Mouse (Mus musculus): Measurements from ENCODE around the gene Chek2.
"Not testable (repeated sequence)": the region's sequence is repeated elsewhere in the genome, so short reads cannot be mapped to it uniquely, and the experiment has no call there.

The Chek2 gene

GRCm38 (mm10) chr5:110840465-110840864, 686 bp downstream of the Chek2 start:
- DNase-seq, result peak; percentile 46 to 58

GRCm38 (mm10) chr5:110841046-110841862, 1.5 kb downstream of the Chek2 start:
- no peak for DNase-seq

- no peak for DNase-seq
These were observed 13.2 kb downstream of the Chek2 start for GRCm38 (mm10) chr5:110852990-110853389.

GRCm38 (mm10) chr5:110857091-110857490, 17.3 kb downstream of the Chek2 start:
- no peak for DNase-seq

DNA sequence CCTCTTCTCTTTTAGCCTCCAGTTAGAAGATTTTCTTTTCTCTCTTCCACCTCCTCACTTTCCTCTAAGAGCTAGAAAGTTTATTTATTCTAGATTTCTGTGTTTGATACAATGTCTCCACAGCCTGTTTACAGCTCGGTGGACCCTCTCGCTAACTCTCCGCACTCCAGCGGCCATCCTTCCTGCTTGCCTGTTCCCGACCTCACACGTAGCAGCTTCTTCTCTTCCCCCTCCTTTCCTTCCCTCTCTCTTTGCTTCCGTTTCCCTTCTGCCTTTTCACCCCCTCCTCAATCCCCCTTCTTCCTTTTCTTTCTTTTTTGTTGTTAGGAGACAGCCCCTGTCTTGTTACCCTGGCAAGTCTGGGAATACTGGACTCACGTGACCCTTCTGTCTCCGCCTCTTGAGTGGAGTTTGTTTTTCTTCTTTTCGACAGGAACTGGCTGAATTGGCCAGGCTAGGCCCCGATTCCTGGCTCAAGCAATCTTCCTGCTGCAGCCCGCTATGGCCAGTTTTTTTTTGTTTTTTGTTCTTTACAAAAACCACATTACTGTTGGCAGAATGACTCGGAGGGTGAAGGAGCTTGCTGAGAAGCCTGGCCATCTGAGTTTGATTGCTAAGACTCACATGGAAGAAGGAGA, 19.4 kb downstream of the Chek2 start:
- DNase-seq, result peak; percentile 68 to 77

- no peak for DNase-seq
These were observed 20.7 kb downstream of the Chek2 start for GRCm38 (mm10) chr5:110860445-110860844.

- no peak for DNase-seq
These were observed 28.7 kb downstream of the Chek2 start for GRCm38 (mm10) chr5:110868460-110868859.

- DNase-seq, result peak in 1 of 2 experiments; percentile 16
These were observed 29.5 kb downstream of the Chek2 start for GRCm38 (mm10) chr5:110869242-110869669.

DNA sequence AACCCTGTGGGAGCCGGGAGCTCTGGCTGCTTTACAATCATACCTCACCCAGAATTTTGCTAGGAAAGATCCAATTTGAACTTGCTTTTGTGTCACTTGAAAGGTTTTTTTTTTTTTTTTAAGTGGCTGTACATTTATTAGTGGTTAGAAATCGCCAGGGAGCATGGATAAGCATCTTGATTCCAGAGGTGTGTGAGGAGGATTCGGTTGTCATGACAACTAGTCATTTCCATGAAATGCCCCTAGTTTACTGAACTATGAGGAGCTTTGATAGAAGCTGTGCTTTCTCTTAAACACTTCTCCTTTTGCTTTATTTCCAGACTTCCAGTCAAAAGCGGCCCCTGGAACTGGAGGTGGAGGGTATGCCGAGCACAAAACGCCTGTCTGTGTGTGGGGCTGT, 33.4 kb downstream of the Chek2 start:
- DNase-seq, result no peak

- DNase-seq, result no peak
These were observed 34.9 kb downstream of the Chek2 start for GRCm38 (mm10) chr5:110874711-110875110.

GRCm38 (mm10) chr5:110875286-110875685, 35.5 kb downstream of the Chek2 start:
- no peak for DNase-seq

- DNase-seq, result no peak
These were observed 38.1 kb downstream of the Chek2 start for GRCm38 (mm10) chr5:110877666-110878505.

DNA sequence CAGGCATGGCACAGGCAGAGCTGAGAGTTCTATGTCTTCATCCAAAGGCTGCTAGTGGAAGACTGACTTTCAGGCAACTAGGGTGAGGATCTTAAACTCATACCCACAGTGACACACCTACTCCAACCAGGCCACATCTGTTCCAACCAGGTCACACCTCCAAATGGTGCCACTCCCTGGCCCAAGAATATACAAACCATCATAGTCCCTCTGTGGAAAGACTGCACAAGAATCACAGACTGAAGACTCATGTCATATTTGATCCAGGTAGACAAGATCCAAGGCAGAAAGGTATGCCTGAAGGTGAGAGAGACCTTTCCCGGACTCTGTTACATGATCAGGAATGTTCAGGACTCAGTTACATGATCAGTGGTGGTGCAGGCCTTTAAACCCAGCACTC, 38.7 kb downstream of the Chek2 start:
- DNase-seq, result not testable (repeated sequence)

GRCm38 (mm10) chr5:110879042-110879441, 39.3 kb downstream of the Chek2 start:
- DNase-seq, result no peak

GRCm38 (mm10) chr5:110879584-110880374, 40.0 kb downstream of the Chek2 start, which contains the start of gene Ttc28:
Gene Ttc28 (plus strand): TSS chr5:110879803.
- peak; percentile 77 to 84 for DNase-seq

DNA sequence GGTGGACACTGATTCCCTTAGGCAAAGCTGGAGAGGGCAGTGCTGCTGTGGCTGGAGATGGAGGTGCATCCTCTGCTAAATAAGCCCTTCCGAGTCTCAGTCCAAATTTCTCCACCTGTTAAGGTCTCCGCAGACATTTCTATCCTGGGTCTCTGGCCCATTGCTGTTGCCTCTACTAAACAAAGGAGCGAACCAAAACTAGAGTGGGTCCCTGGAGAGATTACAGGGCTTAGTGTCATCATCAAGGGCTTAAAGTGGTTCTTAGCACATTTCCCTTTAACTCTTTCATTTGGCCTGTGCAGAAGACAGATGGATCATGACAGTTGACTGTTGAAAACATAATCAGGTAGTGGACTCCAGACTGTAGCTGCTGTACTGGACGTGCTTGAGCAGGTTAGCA, 48.8 kb downstream of the Chek2 start:
- DNase-seq, result no peak

- no peak for DNase-seq
These were observed 50.2 kb downstream of the Chek2 start for GRCm38 (mm10) chr5:110889945-110890344.

DNA sequence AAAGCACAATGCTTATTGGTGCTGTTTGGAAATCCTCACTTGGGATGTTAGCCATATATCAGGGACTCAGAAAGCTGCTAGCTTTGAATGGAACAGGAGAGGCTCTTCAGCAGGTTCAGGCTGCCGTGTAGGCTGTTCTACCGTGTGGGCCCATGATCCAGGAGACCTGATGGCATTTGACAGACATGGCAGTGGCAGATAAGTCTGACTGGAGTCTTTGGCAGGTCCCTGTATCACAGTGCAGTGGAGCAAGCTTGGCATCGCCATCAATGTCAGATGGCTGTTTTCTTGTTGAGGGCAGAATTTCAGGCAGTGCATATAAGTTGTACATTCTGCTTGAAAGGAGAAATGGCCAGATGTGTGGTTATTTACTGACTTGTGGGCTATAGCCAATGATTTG, 50.8 kb downstream of the Chek2 start:
- DNase-seq, result no peak

DNA sequence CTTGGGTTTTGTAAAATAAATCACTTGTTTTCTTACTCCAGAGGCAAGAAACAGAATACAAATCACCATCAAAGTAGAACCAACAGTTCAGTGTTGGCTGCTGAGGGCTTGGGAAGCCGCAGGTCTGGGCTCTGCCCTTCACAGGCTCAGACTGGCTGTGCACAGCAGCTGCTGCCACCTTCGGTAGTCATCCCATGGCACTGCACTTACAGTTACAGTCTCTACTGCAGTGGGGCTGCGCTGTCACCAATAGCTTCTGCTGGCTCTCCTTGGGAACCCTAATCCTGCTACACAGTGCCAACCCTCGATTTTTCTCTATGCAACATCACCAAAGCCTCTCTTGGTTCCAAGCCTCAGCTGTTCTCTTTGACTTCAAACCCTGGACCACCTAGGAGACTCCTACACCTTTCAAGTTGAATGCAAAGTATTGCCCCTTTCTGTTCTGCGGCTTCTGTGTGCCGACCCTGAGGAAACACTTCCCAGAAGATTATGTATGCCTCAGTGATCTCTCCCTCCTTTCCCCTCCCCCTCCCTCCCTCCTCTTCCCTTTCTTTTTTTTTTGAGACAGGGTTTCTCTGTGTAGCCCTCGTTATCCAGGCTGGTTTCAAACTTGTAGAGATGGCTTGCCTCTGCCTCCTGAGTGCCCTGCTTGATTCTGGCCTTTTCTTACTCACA, 57.5 kb downstream of the Chek2 start:
- DNase-seq, result no peak

- no peak for DNase-seq
These were observed 58.4 kb downstream of the Chek2 start for GRCm38 (mm10) chr5:110898169-110898568.

GRCm38 (mm10) chr5:110898785-110899184, 59.0 kb downstream of the Chek2 start:
- no peak for DNase-seq

GRCm38 (mm10) chr5:110900331-110900730, 60.6 kb downstream of the Chek2 start:
- DNase-seq, result no peak

All from lung, adult 18-20 months (tissue).